Mouse (Mus musculus) regulatory T cell (primary cell): ENCODE results near the gene Hmces.

Source experiments
- in situ Hi-C: fragments of 300-600 bp; cut with MboI, MseI; formaldehyde crosslinking; loops from one replicate; pipeline ENCODE4 v1.15.1; 2025; ENCODE audit warnings: high pct_unique_total_duplicates

The Hmces gene

GRCm38 (mm10) chr6:87913661-87914325 lies at the start of gene Hmces:
TSS of gene Hmces (plus strand) at chr6:87913935.
- in situ Hi-C loops: no loop called here

- in situ Hi-C loops: no loop called here
These were observed 47.5 kb upstream of the Hmces start for GRCm38 (mm10) chr6:87866211-87866610.

- in situ Hi-C loops: no loop called here
These were observed 46.5 kb upstream of the Hmces start for GRCm38 (mm10) chr6:87867256-87867655.

- in situ Hi-C loops: no loop called here
These were observed 44.7 kb upstream of the Hmces start for GRCm38 (mm10) chr6:87868871-87869506.

GRCm38 (mm10) chr6:87870440-87870839 lies 43.3 kb upstream of the Hmces start:
- in situ Hi-C loops: no loop called here

- in situ Hi-C loops: no loop called here
These were observed 42.5 kb upstream of the Hmces start for GRCm38 (mm10) chr6:87871240-87871639.

- in situ Hi-C loops: no loop called here
These were observed 40.6 kb upstream of the Hmces start for GRCm38 (mm10) chr6:87873104-87873503.

- in situ Hi-C loops: no loop called here
These were observed 39.8 kb upstream of the Hmces start for GRCm38 (mm10) chr6:87873963-87874362.

GRCm38 (mm10) chr6:87875083-87875482 lies 38.7 kb upstream of the Hmces start:
- in situ Hi-C loops: no loop called here

GRCm38 (mm10) chr6:87875562-87875961 lies 38.2 kb upstream of the Hmces start:
- in situ Hi-C loops: no loop called here

GRCm38 (mm10) chr6:87876068-87876643 lies 37.6 kb upstream of the Hmces start:
- in situ Hi-C loops: no loop called here

- in situ Hi-C loops: no loop called here
These were observed 34.7 kb upstream of the Hmces start for GRCm38 (mm10) chr6:87879010-87879409.

GRCm38 (mm10) chr6:87879628-87880027 lies 34.1 kb upstream of the Hmces start:
- in situ Hi-C loops: no loop called here

GRCm38 (mm10) chr6:87882221-87882620 lies 31.5 kb upstream of the Hmces start:
- in situ Hi-C loops: no loop called here

- in situ Hi-C loops: no loop called here
These were observed 30.9 kb upstream of the Hmces start for GRCm38 (mm10) chr6:87882816-87883215.

- in situ Hi-C loops: no loop called here
These were observed 27.0 kb upstream of the Hmces start for GRCm38 (mm10) chr6:87886721-87887120.

- in situ Hi-C loops: no loop called here
These were observed 26.0 kb upstream of the Hmces start, which contains the start of gene Copg1 for GRCm38 (mm10) chr6:87887594-87888233. TSS of gene Copg1 (plus strand) at chr6:87887814.

- in situ Hi-C loops: no loop called here
These were observed 19.8 kb upstream of the Hmces start for GRCm38 (mm10) chr6:87893931-87894330.

GRCm38 (mm10) chr6:87898028-87898427 lies 15.7 kb upstream of the Hmces start:
- in situ Hi-C loops: no loop called here

- in situ Hi-C loops: loop anchor here (5.0 to 10.0 kb wide), 2 partner anchors 91 to 178 kb away; partner anchors contain the start of gene Rpn1
These were observed 7.1 kb upstream of the Hmces start for GRCm38 (mm10) chr6:87906632-87907031.

GRCm38 (mm10) chr6:87909181-87909580 lies 4.6 kb upstream of the Hmces start:
- in situ Hi-C loops: loop anchor here (5.0 to 10.0 kb wide), 2 partner anchors 88 to 176 kb away; partner anchors contain the start of gene Rpn1

- in situ Hi-C loops: no loop called here
These were observed 2.2 kb upstream of the Hmces start for GRCm38 (mm10) chr6:87911559-87911958.
